In the genomic region with DNA sequence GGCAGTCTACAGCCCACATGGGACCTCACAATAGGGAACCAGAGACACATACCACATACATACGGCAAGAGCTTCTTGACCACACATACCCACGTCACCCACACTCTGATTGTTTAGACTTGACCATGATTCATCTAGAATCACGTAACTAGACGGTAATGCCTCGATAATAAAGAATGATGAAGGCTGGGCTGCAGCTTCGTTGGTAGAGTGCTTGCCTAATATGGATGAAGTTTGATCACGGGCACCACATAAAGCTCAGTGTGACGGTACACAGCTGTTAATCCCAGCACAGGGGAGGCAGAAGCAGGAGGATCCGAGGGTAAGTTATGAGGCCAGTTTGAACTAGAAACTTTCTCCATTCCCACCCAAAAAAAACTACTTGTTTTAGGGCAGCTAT, we compare ENCODE assay signal across 20 mouse cellular contexts. TPM values are rescaled to one million over a fixed set of nuclear protein-coding genes. Genes with fewer than 3 reads are reported as not detected.
"Had no signal": no experiment of that assay in that cellular context is flagged by ENCODE, and none has a peak within 500 bp of the region (broad histone marks: within the 10 kb centered on the region; RNA-seq: fewer than 3 reads in every experiment).

No protein-coding gene starts in this region.

- DNase-seq: lung, adult 18-20 months; lung, embryonic 14.5 days; lung, postnatal 10 days; lung, postnatal 4 days; retina, postnatal 1 day; right cerebral cortex, adult 18-20 months; right cerebral cortex, postnatal 25 days; right cerebral cortex, postnatal 4 days; spleen, adult 18-20 months; thymus, adult 18-20 months; thymus, postnatal 14 days; thymus, postnatal 36 days had no signal

- H3K4me2 ChIP-seq: lung, embryonic 14.5 days; midbrain, embryonic 11.5 days; midbrain, embryonic 13.5 days; midbrain, embryonic 15.5 days; neural tube, embryonic 13.5 days; neural tube, embryonic 15.5 days had no signal

- H3K27me3 ChIP-seq: midbrain, embryonic 13.5 days; midbrain, embryonic 15.5 days; neural tube, embryonic 13.5 days; neural tube, embryonic 15.5 days had no signal

- H3K27ac ChIP-seq: midbrain, embryonic 13.5 days; midbrain, embryonic 15.5 days; neural tube, embryonic 13.5 days; neural tube, embryonic 15.5 days had no signal

- H3K9me3 ChIP-seq: megakaryocyte, embryonic 14.5 days; midbrain, embryonic 13.5 days; midbrain, embryonic 15.5 days; neural tube, embryonic 13.5 days; neural tube, embryonic 15.5 days had no signal

- ATAC-seq: midbrain, embryonic 13.5 days; midbrain, embryonic 15.5 days had no signal

- H3K9ac ChIP-seq: lung, embryonic 14.5 days; midbrain, embryonic 13.5 days; midbrain, embryonic 15.5 days; neural tube, embryonic 13.5 days; neural tube, embryonic 15.5 days had no signal

- H3K4me3 ChIP-seq: megakaryocyte, embryonic 14.5 days; midbrain, embryonic 13.5 days; midbrain, embryonic 15.5 days; neural tube, embryonic 13.5 days; neural tube, embryonic 15.5 days had no signal

- H3K4me1 ChIP-seq: megakaryocyte, embryonic 14.5 days; midbrain, embryonic 13.5 days; midbrain, embryonic 15.5 days; neural tube, embryonic 13.5 days; neural tube, embryonic 15.5 days had no signal

- H3K36me3 ChIP-seq: midbrain, embryonic 15.5 days; neural tube, embryonic 13.5 days; neural tube, embryonic 15.5 days had no signal

RNA-seq across cellular contexts. Expression of gene Sobp, which starts 31.2 kb away (rescaled TPM):
- total RNA-seq: monocyte, adult 5-6 weeks had no signal

RNA-seq across cellular contexts. Expression of gene 9030612E09Rik, which starts 31.3 kb away (rescaled TPM):
- total RNA-seq: monocyte, adult 5-6 weeks had no signal
- polyA plus RNA-seq: liver, embryonic 16.5 days; lung, embryonic 14.5 days had no signal
